Mouse (Mus musculus) gastrocnemius, postnatal 10 days (tissue): ENCODE measurements around the gene Tmem217. TPM values are rescaled to one million over a fixed set of nuclear protein-coding genes. Genes with fewer than 3 reads are reported as not detected.

Source experiments
- DNase-seq: peaks from one replicate; pipeline ENCODE4 v3.0.0; 2021; ENCODE audit warnings: mixed read lengths
- long read RNA-seq, 2 experiments: library from polyadenylated mRNA; stranded (forward); transcript quantifications; one replicate each; pipeline ENCODE4 v2.0.0; 2021
- total RNA-seq, 2 experiments: library from RNA; stranded (reverse); gene quantifications; 2 replicates each; pipeline ENCODE4 v1.2.3; 2021

Tmem217 gene
- not detected for total RNA-seq
- long read RNA-seq, experiment 1: 0 reads
- long read RNA-seq, experiment 2: 0 reads

GRCm38 (mm10) chr17:29552162-29552732 is at the start of gene Tmem217:
Tmem217 (minus strand) TSS chr17:29552385.
- DNase-seq: no peak

GRCm38 (mm10) chr17:29601391-29601790 is 49.2 kb upstream of the Tmem217 start:
- no peak for DNase-seq

- no peak for DNase-seq
Measured at GRCm38 (mm10) chr17:29599537-29599936, 47.4 kb upstream of the Tmem217 start.

GRCm38 (mm10) chr17:29599051-29599450 is 46.9 kb upstream of the Tmem217 start:
- no peak for DNase-seq

- no peak for DNase-seq
Measured at GRCm38 (mm10) chr17:29596771-29597132, 44.6 kb upstream of the Tmem217 start.

GRCm38 (mm10) chr17:29595891-29596770 is 43.9 kb upstream of the Tmem217 start:
- no peak for DNase-seq

- no peak for DNase-seq
Measured at GRCm38 (mm10) chr17:29589221-29589898, 37.2 kb upstream of the Tmem217 start.

DNA sequence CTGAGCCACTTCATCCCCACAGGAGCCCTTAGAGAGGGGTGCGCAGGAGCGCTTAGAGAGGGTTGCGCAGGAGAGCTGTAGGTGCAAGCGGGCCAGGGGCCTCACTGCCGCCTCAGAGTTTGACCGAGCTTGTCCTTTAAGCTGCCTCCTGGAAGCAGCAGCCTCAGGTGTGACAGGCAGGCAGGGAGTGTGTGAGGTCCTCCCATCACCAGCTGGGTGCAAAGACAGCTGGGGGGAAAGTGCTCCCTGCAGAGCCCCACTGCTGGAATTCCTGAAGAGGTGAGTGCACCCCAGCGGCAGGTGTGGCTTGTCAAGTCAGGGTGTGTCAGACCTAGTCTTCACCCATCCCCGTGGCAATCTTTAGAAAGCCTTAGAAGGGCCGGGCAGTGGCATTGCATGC is 34.7 kb upstream of the Tmem217 start:
- DNase-seq: no peak

GRCm38 (mm10) chr17:29585446-29585845 is 33.3 kb upstream of the Tmem217 start:
- DNase-seq: no peak

DNA sequence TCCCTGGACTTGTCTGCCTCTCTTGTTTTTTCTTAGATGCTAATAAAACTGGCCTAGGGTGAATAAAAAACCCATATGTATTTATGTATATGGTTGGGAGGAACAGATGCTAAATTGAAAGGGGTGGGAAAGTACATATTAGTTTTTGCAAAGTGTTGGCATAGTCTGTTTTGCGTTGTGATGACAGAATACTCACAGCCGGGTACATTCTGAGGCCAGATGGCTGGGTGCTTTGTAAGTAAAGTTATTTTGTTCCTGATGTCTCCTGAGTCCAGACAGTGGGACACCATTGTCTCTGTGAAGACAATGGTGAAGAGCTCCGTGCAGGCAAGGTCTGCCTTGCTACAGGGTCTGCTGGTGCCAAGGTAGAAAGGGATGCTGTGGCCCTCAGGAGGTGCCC is 32.6 kb upstream of the Tmem217 start:
- no peak for DNase-seq

- no peak for DNase-seq
Measured at GRCm38 (mm10) chr17:29584306-29584705, 32.1 kb upstream of the Tmem217 start.

GRCm38 (mm10) chr17:29583569-29583968 is 31.4 kb upstream of the Tmem217 start:
- DNase-seq: no peak

GRCm38 (mm10) chr17:29579579-29580126 is 27.5 kb upstream of the Tmem217 start:
- DNase-seq: no peak

DNA sequence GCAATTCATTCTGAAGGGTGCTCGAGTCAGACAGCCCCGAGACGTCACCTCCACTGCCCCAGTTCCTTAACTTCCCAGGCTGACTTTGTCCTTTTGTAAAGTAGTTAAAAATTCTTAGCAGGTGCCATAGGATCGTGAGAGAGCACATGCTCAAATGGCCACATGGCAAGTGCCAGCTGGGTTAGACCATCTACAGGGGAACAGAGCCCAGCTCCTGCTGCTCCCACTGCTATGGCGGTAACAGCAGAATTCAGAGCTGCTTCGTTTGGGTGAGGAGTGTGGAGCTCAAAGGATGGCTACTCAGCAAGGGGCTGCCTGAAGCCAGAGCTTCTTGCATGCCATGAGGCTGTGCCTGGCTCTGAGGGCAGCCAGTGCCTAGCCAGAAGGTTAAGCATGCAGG is 17.6 kb upstream of the Tmem217 start:
- DNase-seq: no peak

DNA sequence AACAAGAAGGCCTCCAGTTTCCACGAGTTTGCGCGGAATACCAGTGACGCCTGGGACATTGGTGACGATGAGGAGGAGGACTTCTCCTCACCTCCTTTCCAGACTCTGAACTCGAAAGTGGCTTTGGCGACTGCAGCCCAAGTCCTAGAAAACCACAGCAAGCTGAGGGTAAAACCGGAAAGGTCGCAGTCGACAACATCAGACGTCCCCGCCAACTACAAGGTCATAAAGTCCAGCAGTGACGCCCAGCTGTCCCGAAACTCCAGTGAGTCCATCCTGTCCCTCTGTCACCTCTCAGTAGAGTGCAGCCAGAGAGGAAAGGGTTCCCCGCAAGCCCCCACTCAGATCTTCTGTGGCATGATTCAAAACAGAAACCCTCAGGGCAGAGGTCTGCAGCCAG is 16.2 kb upstream of the Tmem217 start:
- no peak for DNase-seq

- DNase-seq: no peak
Measured at GRCm38 (mm10) chr17:29565521-29565920, 13.3 kb upstream of the Tmem217 start.

DNA sequence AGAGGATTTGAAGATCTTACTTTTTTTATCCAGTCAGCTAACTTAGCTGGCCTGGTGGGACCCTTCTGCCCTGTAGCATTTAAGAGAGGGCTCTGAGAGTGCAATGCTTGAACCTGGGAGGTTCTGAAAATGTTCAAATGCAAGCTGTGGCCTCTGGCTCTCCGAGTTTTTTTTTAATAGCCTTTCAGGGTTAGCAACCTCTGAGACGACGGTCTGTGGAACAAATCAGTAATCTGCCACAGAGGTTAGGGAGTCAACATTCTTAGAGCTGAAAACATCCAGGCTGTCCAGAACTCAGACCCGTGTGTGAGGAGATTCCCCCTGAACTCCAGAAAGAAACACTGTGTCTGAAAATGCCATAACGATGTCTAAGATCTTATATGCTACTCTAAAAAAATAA is 6.3 kb upstream of the Tmem217 start:
- DNase-seq: no peak

- DNase-seq: no peak
Measured at GRCm38 (mm10) chr17:29556893-29557292, 4.7 kb upstream of the Tmem217 start.

- no peak for DNase-seq
Measured at GRCm38 (mm10) chr17:29556456-29556855, 4.3 kb upstream of the Tmem217 start.

GRCm38 (mm10) chr17:29554176-29554575 is 2.0 kb upstream of the Tmem217 start:
- DNase-seq: no peak

- no peak for DNase-seq
Measured at GRCm38 (mm10) chr17:29551019-29551418, 1.2 kb downstream of the Tmem217 start.

DNA sequence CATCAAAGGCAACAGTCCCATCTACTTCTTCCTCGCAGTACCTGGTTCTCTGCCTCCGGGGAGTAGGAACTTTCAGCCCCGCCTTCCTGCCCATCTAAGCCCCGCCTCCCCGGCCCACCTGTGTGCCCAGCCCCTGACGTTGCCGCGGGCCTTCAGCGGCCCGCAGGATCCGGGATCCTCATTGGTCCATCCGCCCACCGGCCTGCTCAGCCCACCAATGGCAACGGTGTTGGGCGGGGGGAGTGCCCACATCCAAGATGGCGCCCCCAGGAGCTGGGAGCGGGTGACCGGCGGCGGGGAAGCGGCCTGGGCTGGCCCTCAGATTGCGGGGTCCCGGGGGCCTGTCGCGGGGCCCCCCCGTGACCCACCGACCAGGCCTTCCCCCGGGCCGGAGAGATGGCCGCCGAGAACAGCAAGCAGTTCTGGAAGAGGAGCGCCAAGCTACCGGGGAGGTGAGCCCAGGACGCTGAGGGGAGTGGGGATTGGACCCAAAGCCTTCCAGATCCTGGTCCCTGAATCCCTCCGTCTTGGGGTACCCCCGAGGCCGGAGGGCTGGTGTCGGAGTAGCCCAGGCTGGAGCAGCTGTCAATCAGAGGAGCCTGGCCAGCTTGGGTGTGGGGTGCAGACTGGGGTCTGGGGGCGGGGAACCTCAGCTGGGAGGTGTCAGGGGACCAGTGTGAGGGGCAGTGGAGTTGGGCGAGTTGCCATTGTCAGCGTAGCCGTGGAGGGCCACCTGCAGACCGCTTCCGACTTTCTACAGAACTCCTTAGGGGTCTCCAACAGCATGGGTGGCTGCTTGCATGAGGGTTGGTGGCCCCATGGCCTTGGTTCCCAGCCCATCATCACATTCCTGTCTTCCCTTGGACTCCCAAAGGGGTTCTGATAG is 2.4 kb downstream of the Tmem217 start, which contains the start of the genes Gm17657 and Tbc1d22b:
Gene Gm17657, minus strand, starts transcription at position 96 of the 886 bp plus-strand sequence.
Gene Tbc1d22b, plus strand, starts transcription at position 243 of the 886 bp plus-strand sequence.
- peak; percentile 91 for DNase-seq
